Mouse (Mus musculus): Measurements from ENCODE around the gene Pfn1.

DNA sequence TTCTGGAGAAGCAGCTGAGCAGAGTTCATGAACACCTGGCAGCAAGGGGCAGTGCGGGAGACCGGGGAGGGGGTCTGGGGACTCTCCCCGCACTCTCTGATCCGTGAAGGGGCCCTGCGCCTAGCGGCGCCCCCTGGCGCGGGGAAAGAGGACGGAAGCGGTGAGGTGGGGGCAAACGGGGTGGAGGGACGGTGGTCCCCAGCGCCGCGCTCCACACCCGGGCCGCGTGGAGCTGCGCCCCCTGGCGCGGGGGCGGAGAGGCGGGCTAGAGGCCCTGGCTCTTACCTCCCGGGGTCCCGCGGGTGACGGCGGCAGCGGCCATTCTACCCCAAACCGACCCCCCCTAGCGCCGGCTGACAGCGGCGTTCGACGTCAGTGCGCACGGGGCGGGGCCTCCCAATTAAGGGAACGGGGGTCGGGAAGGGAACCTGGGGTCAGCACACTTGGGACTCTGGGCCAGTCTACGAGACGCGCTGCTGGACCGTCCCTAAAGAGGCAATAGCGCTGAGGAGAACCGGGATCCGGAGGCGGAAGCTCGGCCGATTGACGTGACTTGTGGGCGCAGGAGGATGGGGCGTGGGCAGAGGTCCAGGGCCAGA is 33.3 kb upstream of the Pfn1 start, which contains the start of gene Camta2:
- TF ChIP-seq CTCF (IDR thresholded peaks at IDR 0.05; ENCODE audit: low read depth): peak; percentile 40
- peak; percentile 56; the same call in 1 of the 2 replicates for TF ChIP-seq EP300 (IDR thresholded peaks at IDR 0.05; ENCODE audit: low read depth)

Measured in heart, postnatal 0 days (tissue).